Comparison of ENCODE assay signal across 24 mouse cellular contexts in genomic region chr6:101670770-101671169, GRCm38 (mm10).
"Had no signal": no experiment of that assay in that cellular context is flagged by ENCODE, and none has a peak within 500 bp of the region (broad histone marks: within the 10 kb centered on the region; RNA-seq: fewer than 3 reads in every experiment).

No protein-coding gene starts in this region.

- H3K4me2 ChIP-seq: limb, embryonic 13.5 days; liver, embryonic 12.5 days; liver, embryonic 15.5 days; lung, embryonic 15.5 days; neural tube, embryonic 12.5 days; neural tube, embryonic 15.5 days had no signal

- H3K4me3 ChIP-seq: layer of hippocampus, adult 2 months; limb, embryonic 10.5 days; limb, embryonic 13.5 days; liver, embryonic 12.5 days; liver, embryonic 15.5 days; lung, embryonic 15.5 days; megakaryocyte, embryonic 14.5 days; neural tube, embryonic 12.5 days; neural tube, embryonic 15.5 days had no signal

- H3K9me3 ChIP-seq: limb, embryonic 10.5 days; limb, embryonic 13.5 days; liver, embryonic 12.5 days; liver, embryonic 15.5 days; lung, embryonic 15.5 days; neural tube, embryonic 12.5 days; neural tube, embryonic 15.5 days had no signal

- H3K27me3 ChIP-seq: limb, embryonic 13.5 days; liver, embryonic 12.5 days; liver, embryonic 15.5 days; lung, embryonic 15.5 days; megakaryocyte, embryonic 14.5 days; neural tube, embryonic 12.5 days; neural tube, embryonic 15.5 days had no signal

- H3K4me1 ChIP-seq: limb, embryonic 10.5 days; limb, embryonic 13.5 days; liver, embryonic 12.5 days; liver, embryonic 15.5 days; lung, embryonic 15.5 days; megakaryocyte, embryonic 14.5 days; neural tube, embryonic 12.5 days; neural tube, embryonic 15.5 days had no signal

- H3K27ac ChIP-seq: kidney, postnatal 0 days; layer of hippocampus, adult 2 months; limb, embryonic 10.5 days; limb, embryonic 13.5 days; liver, embryonic 12.5 days; liver, embryonic 15.5 days; lung, embryonic 15.5 days; neural tube, embryonic 12.5 days; neural tube, embryonic 15.5 days; stomach, postnatal 0 days had no signal

- DNase-seq: kidney, adult 2 months; kidney, postnatal 25 days; layer of hippocampus, adult 9-11 months; liver; lung, adult 18-20 months; lung, postnatal 10 days; lung, postnatal 36 days; right cerebral cortex, adult 18-20 months; right cerebral cortex, postnatal 14 days; right cerebral cortex, postnatal 4 days; thymus, adult 2 months; thymus, postnatal 14 days; thymus, postnatal 4 days had no signal

- ATAC-seq: liver, embryonic 12.5 days had no signal

- H3K36me3 ChIP-seq: limb, embryonic 10.5 days; limb, embryonic 13.5 days; liver, embryonic 12.5 days; liver, embryonic 15.5 days; lung, embryonic 15.5 days; neural tube, embryonic 12.5 days; neural tube, embryonic 15.5 days had no signal

- H3K9ac ChIP-seq: limb, embryonic 13.5 days; liver, embryonic 12.5 days; liver, embryonic 15.5 days; lung, embryonic 15.5 days; neural tube, embryonic 12.5 days; neural tube, embryonic 15.5 days had no signal
